Mouse (Mus musculus) kidney, postnatal 0 days (tissue): ENCODE data around the gene Ankrd34a. TPM values are rescaled to one million over a fixed set of nuclear protein-coding genes. Genes with fewer than 3 reads are reported as not detected.

Experiments
- ATAC-seq: fragments of 200-750 bp; cut with Nextera tagmentation; replicated peaks from 2 replicates; pipeline ENCODE4 v1.8.0; 2017; ENCODE audit warnings: low read depth, moderate number of reproducible peaks, moderate TSS enrichment, moderate library complexity; ENCODE audit not compliant: low FRiP score
- DNase-seq: peaks from one replicate; pipeline ENCODE4 v3.0.0-alpha.2; 2016; ENCODE audit warnings: low spot score
- H3K27ac ChIP-seq: fragments of 300-500 bp; sonication (generic); 2 replicates; pipeline ENCODE4 v1.5.1; 2014; ENCODE audit warnings: mild to moderate bottlenecking
- H3K27me3 ChIP-seq: fragments of 300-500 bp; sonication (generic); 2 replicates; pipeline ENCODE4 v1.6.1; 2014; ENCODE audit warnings: low read length, mixed read lengths; ENCODE audit not compliant: insufficient read depth
- H3K36me3 ChIP-seq: fragments of 300-500 bp; sonication (generic); 2 replicates; pipeline ENCODE4 v1.6.1; 2014; ENCODE audit warnings: low read length, mixed read lengths; ENCODE audit not compliant: insufficient read depth
- H3K4me1 ChIP-seq: fragments of 300-500 bp; sonication (generic); replicated peaks from 2 replicates; pipeline ENCODE4 v1.6.1; 2014; ENCODE audit warnings: antibody characterized with exemption, low read length, mixed read lengths; ENCODE audit not compliant: insufficient read depth
- H3K4me2 ChIP-seq: fragments of 300-500 bp; sonication (generic); 2 replicates; pipeline ENCODE4 v1.6.1; 2014; ENCODE audit warnings: mild to moderate bottlenecking, low read length, moderate library complexity, mixed read lengths
- H3K4me3 ChIP-seq: fragments of 300-500 bp; sonication (generic); replicated peaks from 2 replicates; pipeline ENCODE4 v1.5.1; 2014; ENCODE audit warnings: low read depth, low read length
- H3K9ac ChIP-seq: fragments of 300-500 bp; sonication (generic); 2 replicates; pipeline ENCODE4 v1.6.1; 2014; ENCODE audit warnings: low read depth, low read length
- H3K9me3 ChIP-seq: fragments of 300-500 bp; sonication (generic); replicated peaks from 2 replicates; pipeline ENCODE4 v1.6.1; 2016; ENCODE audit warnings: low read length, inconsistent platforms, mixed read lengths
- CTCF ChIP-seq: IDR thresholded peaks from 2 replicates; pipeline ENCODE4 v1.5.1; 2016; ENCODE audit warnings: antibody characterized with exemption, low read depth, mild to moderate bottlenecking, moderate library complexity
- WGBS: fragments of 180-500 bp; shearing (Covaris S2); extraction: QIAGEN DNeasy Blood & Tissue Kit; methylation state at CpG from one replicate; pipeline ENCODE4 v1.1.7; 2014; 5-methylcytosine and 5-hydroxymethylcytosine counted together
- polyA plus RNA-seq: library from polyadenylated mRNA; unstranded; fragments of >200 nt; fragmentation: Nextera tagmentation; extraction: Ambion mirVana; gene quantifications from 2 replicates; pipeline ENCODE4 v1.2.1, GENCODE M21; 2015

The Ankrd34a gene
- polyA plus RNA-seq, 1 experiment from 2014 or later = 1.2 TPM

- H3K4me3 ChIP-seq = peak within 1 kb of the TSS; percentile 76
- H3K27ac ChIP-seq = peak within 1 kb of the TSS; percentile 97
- ATAC-seq (peak; percentile 98), DNase-seq (peak; percentile 99)
- H3K36me3 ChIP-seq = peaks cover 21% of the 10 kb centered on the region
- no peaks in the 10 kb centered on the region for H3K27me3 ChIP-seq
- H3K9me3 ChIP-seq = no peaks in the 10 kb centered on the region
- H3K9ac ChIP-seq = peak within 1 kb of the TSS; percentile 96
- H3K4me1 ChIP-seq = peaks cover 11% of the 10 kb centered on the region
- peak; percentile 55 for TF ChIP-seq CTCF
- H3K4me2 ChIP-seq = peak within 1 kb of the TSS; percentile 80
- WGBS = 0% methylated on average over 26 of the region's 26 CpGs
Measured at GRCm38 (mm10) chr3:96557694-96558093, 38.7 kb upstream of the Ankrd34a start, which contains the start of gene Txnip. Txnip (plus strand) TSS chr3:96557957.

DNA sequence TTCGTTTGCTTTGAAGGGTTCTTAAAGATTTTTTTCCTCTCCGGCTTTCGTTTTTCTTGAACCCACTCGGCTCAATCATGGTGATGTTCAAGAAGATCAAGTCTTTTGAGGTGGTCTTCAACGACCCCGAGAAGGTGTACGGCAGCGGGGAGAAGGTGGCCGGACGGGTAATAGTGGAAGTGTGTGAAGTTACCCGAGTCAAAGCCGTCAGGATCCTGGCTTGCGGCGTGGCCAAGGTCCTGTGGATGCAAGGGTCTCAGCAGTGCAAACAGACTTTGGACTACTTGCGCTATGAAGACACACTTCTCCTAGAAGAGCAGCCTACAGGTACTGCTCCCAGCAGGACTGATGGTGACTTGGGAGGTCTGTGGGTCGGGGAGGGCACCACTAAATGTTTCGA lies 38.3 kb upstream of the Ankrd34a start:
- Histone ChIP-seq H3K9ac (peak overlapping the region; percentile 96), H3K27me3 (no peaks in the 10 kb centered on the region), H3K9me3 (no peaks in the 10 kb centered on the region), H3K4me1 (peaks cover 11% of the 10 kb centered on the region), H3K4me2 (peak overlapping the region; percentile 80), H3K27ac (peak overlapping the region; percentile 97), H3K36me3 (peaks cover 21% of the 10 kb centered on the region), H3K4me3 (peak overlapping the region; percentile 76)
- WGBS = under 1% methylated on average over 17 of the region's 17 CpGs
- DNase-seq = no peak
- no peak for ATAC-seq
- no peak for TF ChIP-seq CTCF

- Histone ChIP-seq H3K4me2 (peak overlapping the region; percentile 80), H3K27me3 (no peaks in the 10 kb centered on the region), H3K9me3 (no peaks in the 10 kb centered on the region), H3K27ac (peak overlapping the region; percentile 97), H3K4me1 (peaks cover 12% of the 10 kb centered on the region), H3K4me3 (peak overlapping the region; percentile 76), H3K36me3 (peaks cover 21% of the 10 kb centered on the region), H3K9ac (peak overlapping the region; percentile 96)
- TF ChIP-seq CTCF = no peak
- DNase-seq (no peak), ATAC-seq (no peak)
- 8% methylated on average over 10 of the region's 10 CpGs for WGBS
Measured at GRCm38 (mm10) chr3:96558668-96559196, 37.7 kb upstream of the Ankrd34a start.

DNA sequence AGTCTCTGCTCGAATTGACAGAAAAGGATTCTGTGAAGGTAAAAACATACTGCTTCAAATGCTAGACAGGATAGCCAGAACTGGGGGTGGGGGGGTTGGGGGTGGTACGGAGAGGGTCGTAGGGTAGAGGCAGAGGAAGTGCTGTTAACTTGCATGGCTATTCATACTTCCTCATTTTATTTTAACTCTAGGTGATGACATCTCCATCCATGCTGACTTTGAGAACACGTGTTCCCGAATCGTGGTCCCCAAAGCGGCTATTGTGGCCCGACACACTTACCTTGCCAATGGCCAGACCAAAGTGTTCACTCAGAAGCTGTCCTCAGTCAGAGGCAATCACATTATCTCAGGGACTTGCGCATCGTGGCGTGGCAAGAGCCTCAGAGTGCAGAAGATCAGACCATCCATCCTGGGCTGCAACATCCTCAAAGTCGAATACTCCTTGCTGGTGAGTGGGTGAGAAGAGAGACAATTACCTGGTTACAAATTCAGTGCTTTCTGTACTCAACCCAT lies 37.0 kb upstream of the Ankrd34a start:
- Histone ChIP-seq H3K9me3 (no peaks in the 10 kb centered on the region), H3K4me3 (peak overlapping the region; percentile 76), H3K36me3 (peaks cover 21% of the 10 kb centered on the region), H3K27me3 (no peaks in the 10 kb centered on the region), H3K4me1 (peaks cover 19% of the 10 kb centered on the region), H3K9ac (peak overlapping the region; percentile 96), H3K27ac (peak overlapping the region; percentile 56; the same call in 1 of the 2 replicates), H3K4me2 (peak overlapping the region; percentile 80)
- WGBS = 35% methylated on average over 12 of the region's 12 CpGs
- no peak for TF ChIP-seq CTCF
- no peak for DNase-seq
- no peak for ATAC-seq

DNA sequence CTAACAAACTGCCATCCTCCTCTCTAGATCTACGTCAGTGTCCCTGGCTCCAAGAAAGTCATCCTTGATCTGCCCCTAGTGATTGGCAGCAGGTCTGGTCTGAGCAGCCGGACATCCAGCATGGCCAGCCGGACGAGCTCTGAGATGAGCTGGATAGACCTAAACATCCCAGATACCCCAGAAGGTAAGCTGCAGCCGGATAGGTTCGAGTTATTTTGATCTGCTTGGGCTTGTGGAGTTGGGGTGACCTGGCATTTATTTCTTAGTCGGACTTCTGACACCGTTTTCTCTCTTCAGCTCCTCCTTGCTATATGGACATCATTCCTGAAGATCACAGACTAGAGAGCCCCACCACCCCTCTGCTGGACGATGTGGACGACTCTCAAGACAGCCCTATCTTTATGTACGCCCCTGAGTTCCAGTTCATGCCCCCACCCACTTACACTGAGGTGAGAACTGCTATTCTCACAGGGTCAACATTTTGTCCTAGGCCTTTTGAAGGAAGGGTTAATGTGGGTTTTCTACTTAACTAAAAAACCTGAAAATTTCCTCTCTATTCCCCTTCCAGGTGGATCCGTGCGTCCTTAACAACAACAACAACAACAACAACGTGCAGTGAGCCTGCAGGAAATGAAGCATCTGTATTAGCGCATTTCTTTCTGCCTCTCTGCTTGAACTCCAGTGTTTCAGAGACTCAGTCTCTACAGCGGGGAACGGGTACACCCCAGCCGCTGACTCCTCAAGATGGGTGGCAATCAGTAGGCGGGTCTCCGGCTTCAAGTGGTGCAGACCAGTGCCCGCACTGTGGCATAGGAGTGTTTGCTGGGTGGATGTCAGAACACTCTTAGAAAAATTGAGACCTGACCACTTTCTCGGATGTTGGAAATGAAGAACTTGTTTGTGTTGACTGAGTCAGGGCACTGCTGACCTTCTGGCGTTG lies 36.3 kb upstream of the Ankrd34a start:
- Histone ChIP-seq H3K27ac (peak overlapping the region; percentile 56; the same call in 1 of the 2 replicates), H3K9ac (peak overlapping the region; percentile 96), H3K36me3 (peaks cover 21% of the 10 kb centered on the region), H3K27me3 (no peaks in the 10 kb centered on the region), H3K9me3 (no peaks in the 10 kb centered on the region), H3K4me2 (peak overlapping the region; percentile 80), H3K4me1 (peaks cover 20% of the 10 kb centered on the region), H3K4me3 (peak overlapping the region; percentile 76)
- DNase-seq = no peak
- no peak for TF ChIP-seq CTCF
- WGBS = 42% methylated on average over 23 of the region's 23 CpGs
- ATAC-seq = no peak
